Mouse (Mus musculus) liver, postnatal 0 days (tissue): Measurements from ENCODE around the gene Olfr60.

Experiments used
- CTCF ChIP-seq: sonication (generic); IDR thresholded peaks from 2 replicates; pipeline ENCODE4 v1.5.1; 2016; ENCODE audit warnings: antibody characterized with exemption, low read depth
- EP300 ChIP-seq: IDR thresholded peaks from 2 replicates; pipeline ENCODE4 v1.6.1; 2016; ENCODE audit warnings: antibody characterized with exemption, low read depth, mild to moderate bottlenecking

DNA sequence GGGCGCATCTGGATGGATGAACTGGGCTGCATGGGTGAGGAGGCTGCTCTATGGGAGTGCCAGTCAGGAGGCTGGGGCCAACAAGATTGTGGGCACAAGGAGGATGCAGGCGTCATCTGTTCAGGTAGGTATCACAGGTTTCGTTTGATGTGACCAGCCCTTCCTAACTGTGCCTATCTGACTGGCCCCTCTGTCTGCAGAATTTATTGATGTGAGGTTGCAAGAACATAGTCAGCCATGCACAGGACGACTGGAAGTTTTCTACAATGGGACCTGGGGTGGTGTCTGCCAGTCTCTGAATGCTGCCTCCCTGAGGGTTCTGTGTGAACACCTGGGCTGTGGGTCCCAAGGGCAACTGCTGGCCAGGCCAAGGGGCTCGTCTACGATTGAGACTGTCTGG, 64.6 kb downstream of the Olfr60 start:
- TF ChIP-seq CTCF (no peak), EP300 (no peak)
